Mouse (Mus musculus) layer of hippocampus, adult 2 months (tissue): ENCODE results near the gene Inpp5f. TPM values are rescaled to one million over a fixed set of nuclear protein-coding genes. Genes with fewer than 3 reads are reported as not detected.
A peak's percentile ranks its signal among the peaks of the same experiment; 100 is the strongest.

Experiments
- DNase-seq, 2 experiments: peaks; one replicate each; pipeline ENCODE4 v3.0.0; 2022; ENCODE audit warnings: low spot score in 2 of 2
- H3K27ac ChIP-seq: fragments of 200-600 bp; 2 replicates; pipeline ENCODE4 v1.8.1; 2022
- H3K4me3 ChIP-seq: fragments of 200-600 bp; 2 replicates; pipeline ENCODE4 v1.8.1; 2022; ENCODE audit warnings: mild to moderate bottlenecking
- CTCF ChIP-seq: fragments of 200-600 bp; conservative IDR thresholded peaks from 2 replicates; pipeline ENCODE4 v1.8.1; 2022; ENCODE audit warnings: antibody characterized with exemption, mild to moderate bottlenecking, moderate library complexity
- total RNA-seq, 2 experiments: library from RNA; stranded (reverse); gene quantifications; 2 replicates each; pipeline ENCODE4 v1.2.3; 2021

Inpp5f gene
- total RNA-seq, 2 experiments from 2014 or later = 108 to 111 TPM

GRCm38 (mm10) chr7:128639925-128640485 is 28.9 kb downstream of the Inpp5f start:
- TF ChIP-seq CTCF = no peak
- no peak for DNase-seq
- Histone ChIP-seq H3K27ac (peak overlapping the region; percentile 87), H3K4me3 (no peak overlapping the region)

- Histone ChIP-seq H3K27ac (peak overlapping the region; percentile 87), H3K4me3 (no peak overlapping the region)
- no peak for TF ChIP-seq CTCF
- DNase-seq = peak; percentile 29 to 71
These were observed 30.4 kb downstream of the Inpp5f start for GRCm38 (mm10) chr7:128641571-128641970.

GRCm38 (mm10) chr7:128642386-128642785 is 31.3 kb downstream of the Inpp5f start:
- no peak for TF ChIP-seq CTCF
- DNase-seq = no peak
- H3K4me3 ChIP-seq = no peak overlapping the region
- peak overlapping the region; percentile 87; the same call in 1 of the 2 replicates for H3K27ac ChIP-seq

- TF ChIP-seq CTCF = no peak
- no peak for DNase-seq
- H3K4me3 ChIP-seq = no peak overlapping the region
- H3K27ac ChIP-seq = no peak overlapping the region
These were observed 45.8 kb downstream of the Inpp5f start for GRCm38 (mm10) chr7:128656970-128657369.

GRCm38 (mm10) chr7:128663906-128664305 is 52.8 kb downstream of the Inpp5f start:
- TF ChIP-seq CTCF = no peak
- H3K27ac ChIP-seq = no peak overlapping the region
- no peak for DNase-seq
- H3K4me3 ChIP-seq = no peak overlapping the region

- TF ChIP-seq CTCF = no peak
- Histone ChIP-seq H3K27ac (no peak overlapping the region), H3K4me3 (no peak overlapping the region)
- DNase-seq = no peak
These were observed 53.8 kb downstream of the Inpp5f start for GRCm38 (mm10) chr7:128664861-128665377.

GRCm38 (mm10) chr7:128667788-128668187 is 56.7 kb downstream of the Inpp5f start:
- DNase-seq = no peak
- no peak for TF ChIP-seq CTCF
- Histone ChIP-seq H3K27ac (peak overlapping the region; percentile 58; the same call in 1 of the 2 replicates), H3K4me3 (no peak overlapping the region)

DNA sequence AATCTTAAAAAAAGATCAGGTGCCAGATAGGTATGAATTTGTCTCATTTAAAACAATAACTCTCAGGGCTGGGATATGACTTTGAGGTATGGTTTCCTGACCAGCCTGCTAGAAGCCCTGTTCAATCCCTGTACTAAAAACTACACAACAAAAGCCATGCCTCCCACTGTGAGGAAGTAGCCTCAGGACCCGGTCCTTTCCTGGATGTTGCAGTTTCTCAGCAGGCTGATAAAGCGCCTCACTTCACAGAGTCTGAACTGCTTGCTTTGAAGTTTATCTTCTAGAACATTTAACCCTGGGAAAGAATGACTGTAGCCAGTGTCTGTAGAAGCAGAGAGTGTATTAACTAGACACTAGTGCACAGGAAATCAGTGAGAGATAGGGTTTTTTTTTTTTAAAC is 57.7 kb downstream of the Inpp5f start:
- H3K27ac ChIP-seq = no peak overlapping the region
- DNase-seq = no peak
- no peak for TF ChIP-seq CTCF

DNA sequence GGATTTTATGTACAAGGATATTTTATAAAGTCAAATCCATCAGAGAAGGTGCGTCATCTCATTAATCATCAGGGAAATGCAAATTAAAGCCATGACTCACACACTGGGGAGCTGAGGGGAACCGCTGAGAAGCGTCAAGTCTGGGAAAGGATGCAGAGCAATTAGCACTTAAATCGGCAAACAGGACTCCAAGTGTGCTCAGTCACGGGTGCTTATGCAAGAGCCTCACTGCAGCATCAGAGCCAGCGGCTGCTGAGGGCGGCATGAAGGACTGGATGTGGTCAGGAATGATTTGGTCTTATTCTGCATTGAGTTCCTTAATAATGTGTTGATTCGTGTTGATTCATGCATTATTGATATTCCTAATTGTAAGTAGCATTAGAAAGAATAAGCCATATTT is 60.8 kb downstream of the Inpp5f start:
- DNase-seq = peak; percentile 44 to 80
- Histone ChIP-seq H3K4me3 (peak overlapping the region; percentile 26), H3K27ac (peak overlapping the region; percentile 91)
- TF ChIP-seq CTCF = no peak

More for the DNA sequence above, 57.7 kb downstream of the Inpp5f start:
- H3K4me3 ChIP-seq = no peak overlapping the region

GRCm38 (mm10) chr7:128672408-128673010 is 61.4 kb downstream of the Inpp5f start:
- Histone ChIP-seq H3K27ac (peak overlapping the region; percentile 91), H3K4me3 (peak overlapping the region; percentile 26)
- TF ChIP-seq CTCF = peak; percentile 13; the same call in 1 of the 2 replicates
- DNase-seq = peak; percentile 40 to 64

- no peak for TF ChIP-seq CTCF
- Histone ChIP-seq H3K4me3 (no peak overlapping the region), H3K27ac (no peak overlapping the region)
- DNase-seq = no peak
These were observed 67.4 kb downstream of the Inpp5f start for GRCm38 (mm10) chr7:128678546-128678945.

DNA sequence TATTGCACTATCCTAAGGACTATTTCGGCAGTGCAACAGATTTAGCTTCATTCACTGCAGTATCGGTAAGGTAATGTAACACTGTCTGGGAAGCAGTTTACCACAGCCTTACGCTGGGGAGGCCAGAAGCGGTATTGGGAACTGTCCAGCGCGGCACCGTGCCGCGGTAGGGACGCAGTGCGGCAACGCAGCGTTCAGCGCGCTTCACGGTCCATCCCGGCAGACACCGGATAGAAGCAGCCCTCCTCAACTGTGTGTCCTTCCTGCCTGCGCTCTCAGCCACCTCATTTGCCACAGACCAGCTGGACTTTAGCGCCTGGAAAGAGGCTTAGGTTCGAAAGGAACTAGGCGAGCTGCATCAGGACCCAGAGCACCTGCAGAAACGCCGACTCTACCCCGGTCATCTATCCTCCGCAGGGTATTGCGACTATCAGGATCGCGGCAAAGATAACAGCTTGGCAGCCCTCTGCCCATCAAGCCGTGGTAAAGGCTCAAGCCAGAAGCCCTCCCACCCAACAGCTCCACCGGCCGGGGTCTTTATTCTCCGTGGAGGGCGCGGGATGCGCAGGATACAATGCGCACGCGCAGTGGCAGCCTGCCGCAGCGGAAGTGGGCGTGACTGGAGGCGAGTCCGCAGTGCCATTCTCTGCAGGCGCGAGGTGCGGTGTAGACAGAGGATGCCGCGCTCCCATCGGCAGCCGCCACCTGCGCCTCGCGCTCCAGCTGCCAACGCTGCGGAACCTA is 76.9 kb downstream of the Inpp5f start:
- DNase-seq = peak; percentile 78 to 82
- Histone ChIP-seq H3K27ac (peak overlapping the region; percentile 83), H3K4me3 (peak overlapping the region; percentile 58)
- no peak for TF ChIP-seq CTCF

GRCm38 (mm10) chr7:128689347-128689746 is 78.2 kb downstream of the Inpp5f start:
- peak overlapping the region; percentile 58 for H3K4me3 ChIP-seq
- DNase-seq = no peak
- TF ChIP-seq CTCF = no peak
- peak overlapping the region; percentile 83 for H3K27ac ChIP-seq
